Mouse (Mus musculus) 3134 (cell line): Measurements from ENCODE around the gene Nabp2.

Source experiments
- DNase-seq: peaks from one replicate; pipeline ENCODE4 v3.0.0-alpha.2; 2011; ENCODE audit warnings: low spot score; ENCODE audit not compliant: insufficient read length; ENCODE audit errors: extremely low read depth

The Nabp2 gene

GRCm38 (mm10) chr10:128429454-128429853, 18.2 kb upstream of the Nabp2 start:
- DNase-seq: no peak

GRCm38 (mm10) chr10:128429052-128429451, 17.8 kb upstream of the Nabp2 start:
- DNase-seq: no peak

- DNase-seq: no peak
These were observed 14.0 kb upstream of the Nabp2 start for GRCm38 (mm10) chr10:128425260-128425659.

- no peak for DNase-seq
These were observed 13.3 kb upstream of the Nabp2 start for GRCm38 (mm10) chr10:128424604-128425003.

GRCm38 (mm10) chr10:128422426-128422825, 11.1 kb upstream of the Nabp2 start:
- no peak for DNase-seq

GRCm38 (mm10) chr10:128414848-128415247, 3.6 kb upstream of the Nabp2 start:
- DNase-seq: no peak

- DNase-seq: no peak
These were observed 1.8 kb upstream of the Nabp2 start for GRCm38 (mm10) chr10:128413076-128413475.

GRCm38 (mm10) chr10:128412558-128412957, 1.3 kb upstream of the Nabp2 start:
- no peak for DNase-seq

- DNase-seq: no peak
These were observed 726 bp upstream of the Nabp2 start for GRCm38 (mm10) chr10:128412055-128412381.

GRCm38 (mm10) chr10:128410560-128410845, 789 bp downstream of the Nabp2 start:
- no peak for DNase-seq

- peak; percentile 97 for DNase-seq
These were observed 1.4 kb downstream of the Nabp2 start for GRCm38 (mm10) chr10:128409692-128410559.

- no peak for DNase-seq
These were observed 2.4 kb downstream of the Nabp2 start for GRCm38 (mm10) chr10:128408591-128409535.

GRCm38 (mm10) chr10:128403931-128404330, 7.4 kb downstream of the Nabp2 start:
- DNase-seq: no peak

- no peak for DNase-seq
These were observed 9.7 kb downstream of the Nabp2 start for GRCm38 (mm10) chr10:128401638-128402037.

- no peak for DNase-seq
These were observed 10.2 kb downstream of the Nabp2 start, which contains the start of gene Slc39a5 for GRCm38 (mm10) chr10:128401056-128401455. Gene Slc39a5 (minus strand): TSS chr10:128401229.

GRCm38 (mm10) chr10:128400338-128400737, 11.0 kb downstream of the Nabp2 start:
- DNase-seq: no peak

GRCm38 (mm10) chr10:128397466-128397865, 13.8 kb downstream of the Nabp2 start:
- no peak for DNase-seq

GRCm38 (mm10) chr10:128396716-128397264, 14.5 kb downstream of the Nabp2 start:
- no peak for DNase-seq

- DNase-seq: no peak
These were observed 15.1 kb downstream of the Nabp2 start for GRCm38 (mm10) chr10:128396017-128396673.

GRCm38 (mm10) chr10:128391850-128392249, 19.4 kb downstream of the Nabp2 start:
- DNase-seq: no peak

GRCm38 (mm10) chr10:128390366-128390765, 20.9 kb downstream of the Nabp2 start:
- DNase-seq: no peak
